Mouse (Mus musculus): Measurements from ENCODE around the gene Taf4. TPM values are rescaled to one million over a fixed set of nuclear protein-coding genes. Genes with fewer than 3 reads are reported as not detected.

The Taf4 gene
- polyA plus RNA-seq (2012; rRNA removed), result 13.5 and 16.6 TPM in 2 replicates

GRCm38 (mm10) chr2:179976628-179977343 is at the start of gene Taf4:
Gene Taf4, minus strand, starts transcription at chr2:179976646.

GRCm38 (mm10) chr2:180024401-180025098 is 48.1 kb upstream of the Taf4 start, which contains the start of gene Lsm14b:
Gene Lsm14b, plus strand, starts transcription at chr2:180024987.

Other genes with a start within 250 kb of the Taf4 start
- gene Lsm14b, start 48.3 kb upstream of the Taf4 start, polyA plus RNA-seq (2012; rRNA removed), result 47.1 and 59.0 TPM in 2 replicates
- gene Psma7, start 65.8 kb upstream of the Taf4 start, polyA plus RNA-seq (2012; rRNA removed), result 132 and 137 TPM in 2 replicates
- 7.0 and 8.2 TPM in 2 replicates for gene Ss18l1, start 65.9 kb upstream of the Taf4 start, polyA plus RNA-seq (2012; rRNA removed)
- 11.2 and 13.1 TPM in 2 replicates for gene Mtg2, start 93.9 kb upstream of the Taf4 start, polyA plus RNA-seq (2012; rRNA removed)
- 0.13 and 0.23 TPM in 2 replicates for gene Hrh3, start 127.8 kb upstream of the Taf4 start, polyA plus RNA-seq (2012; rRNA removed)
- gene Osbpl2, start 142.7 kb upstream of the Taf4 start, polyA plus RNA-seq (2012; rRNA removed), result 47.0 and 47.9 TPM in 2 replicates
- 114 and 125 TPM in 2 replicates for gene Adrm1, start 194.8 kb upstream of the Taf4 start, polyA plus RNA-seq (2012; rRNA removed)
- gene Lama5, start 249.2 kb upstream of the Taf4 start, polyA plus RNA-seq (2012; rRNA removed), result 60.6 and 63.4 TPM in 2 replicates